Mouse (Mus musculus) kidney, adult 2 months (tissue): ENCODE results near the gene Rars. TPM values are rescaled to one million over a fixed set of nuclear protein-coding genes. Genes with fewer than 3 reads are reported as not detected.

Experiments used
- DNase-seq: peaks from one replicate; pipeline ENCODE4 v3.0.0; 2021
- H3K27ac ChIP-seq: fragments of 200-500 bp; 2 replicates; pipeline ENCODE4 v1.5.1; 2012; ENCODE audit warnings: low read depth, low read length, control low read depth, inconsistent platforms; ENCODE audit not compliant: insufficient read depth
- H3K27me3 ChIP-seq: fragments of 200-500 bp; replicated peaks from 2 replicates; pipeline ENCODE4 v1.6.1; 2012; ENCODE audit warnings: mild to moderate bottlenecking, moderate library complexity, low read length, inconsistent platforms; ENCODE audit not compliant: control insufficient read depth, insufficient read depth
- H3K36me3 ChIP-seq: fragments of 200-500 bp; 2 replicates; pipeline ENCODE4 v1.6.1; 2012; ENCODE audit warnings: mild to moderate bottlenecking, moderate library complexity, low read length, inconsistent platforms; ENCODE audit not compliant: control insufficient read depth, insufficient read depth
- H3K4me1 ChIP-seq: fragments of 200-500 bp; 2 replicates; pipeline ENCODE4 v1.6.1; 2011; ENCODE audit warnings: low read length; ENCODE audit not compliant: control insufficient read depth, insufficient read depth
- H3K4me3 ChIP-seq: fragments of 200-500 bp; 2 replicates; pipeline ENCODE4 v1.5.1; 2011; ENCODE audit warnings: mild to moderate bottlenecking, low read depth, low read length, control low read depth; ENCODE audit not compliant: insufficient read depth
- CTCF ChIP-seq: fragments of 200-500 bp; conservative IDR thresholded peaks from 2 replicates; pipeline ENCODE4 v1.5.1; 2011; ENCODE audit warnings: low read depth, mild to moderate bottlenecking, control low read depth, low read length, moderate library complexity, mixed read lengths; ENCODE audit not compliant: insufficient read depth, insufficient read length
- POLR2A ChIP-seq: fragments of 200-500 bp; IDR thresholded peaks from one replicate; pipeline ENCODE4 v1.6.1; 2011; ENCODE audit warnings: low read depth, low read length, control low read depth
- WGBS: fragments of 180-500 bp; shearing (Covaris S2); methylation state at CpG from one replicate; pipeline ENCODE4 v1.1.7; 2018; 5-methylcytosine and 5-hydroxymethylcytosine counted together
- polyA plus RNA-seq: library from polyadenylated mRNA; depleted of rRNA; stranded (reverse); fragments of >200 nt; gene quantifications from 2 replicates; pipeline ENCODE4 v1.2.3, GENCODE M21; 2012

Gene Rars
- polyA plus RNA-seq, 1 experiment, result 19.3 TPM

- no peak for DNase-seq
- TF ChIP-seq CTCF (no peak), POLR2A (no peak)
- Histone ChIP-seq H3K27ac (no peak overlapping the region), H3K4me1 (no peaks in the 10 kb centered on the region), H3K4me3 (no peak overlapping the region), H3K36me3 (no peaks in the 10 kb centered on the region; the same call in 1 of the 2 replicates), H3K27me3 (no peaks in the 10 kb centered on the region)
- WGBS, result 41% methylated on average over 9 of the region's 9 CpGs
These were observed 30.8 kb upstream of the Rars start for GRCm38 (mm10) chr11:35864981-35865604.

- WGBS, result 89% methylated on average over 5 of the region's 5 CpGs
- H3K4me1 ChIP-seq, result no peaks in the 10 kb centered on the region
- H3K36me3 ChIP-seq, result peaks cover 1% of the 10 kb centered on the region; the same call in 1 of the 2 replicates
- no peak overlapping the region for H3K27ac ChIP-seq
- H3K27me3 ChIP-seq, result no peaks in the 10 kb centered on the region
- no peak for DNase-seq
- TF ChIP-seq CTCF (no peak), POLR2A (no peak)
- H3K4me3 ChIP-seq, result no peak overlapping the region
These were observed 29.3 kb upstream of the Rars start for GRCm38 (mm10) chr11:35863653-35864052.

- Histone ChIP-seq H3K4me1 (no peaks in the 10 kb centered on the region), H3K27ac (no peak overlapping the region), H3K4me3 (no peak overlapping the region), H3K27me3 (no peaks in the 10 kb centered on the region), H3K36me3 (0 out of 2 replicates have a peak, but pooled peaks cover 1% of the 10 kb centered on the region)
- no peak for TF ChIP-seq POLR2A
- TF ChIP-seq CTCF, result no peak
- WGBS, result 77% methylated on average over 12 of the region's 12 CpGs
- no peak for DNase-seq
These were observed 23.2 kb upstream of the Rars start for GRCm38 (mm10) chr11:35857395-35858067.

- Histone ChIP-seq H3K36me3 (peaks cover 3% of the 10 kb centered on the region; the same call in 1 of the 2 replicates), H3K27me3 (no peaks in the 10 kb centered on the region), H3K4me3 (no peak overlapping the region), H3K4me1 (no peaks in the 10 kb centered on the region), H3K27ac (no peak overlapping the region)
- no peak for DNase-seq
- WGBS, result 62% methylated on average over 11 of the region's 11 CpGs
- TF ChIP-seq POLR2A (no peak), CTCF (no peak)
These were observed 22.2 kb upstream of the Rars start for GRCm38 (mm10) chr11:35856359-35857040.

GRCm38 (mm10) chr11:35855567-35855966 is 21.3 kb upstream of the Rars start:
- 88% methylated on average over 7 of the region's 9 CpGs for WGBS
- DNase-seq, result no peak
- no peak overlapping the region for H3K4me3 ChIP-seq
- no peaks in the 10 kb centered on the region for H3K4me1 ChIP-seq
- H3K27ac ChIP-seq, result no peak overlapping the region
- H3K27me3 ChIP-seq, result no peaks in the 10 kb centered on the region
- no peak for TF ChIP-seq CTCF
- TF ChIP-seq POLR2A, result no peak
- peaks cover 3% of the 10 kb centered on the region; the same call in 1 of the 2 replicates for H3K36me3 ChIP-seq

GRCm38 (mm10) chr11:35854941-35855340 is 20.6 kb upstream of the Rars start:
- peaks cover 5% of the 10 kb centered on the region; the same call in 1 of the 2 replicates for H3K36me3 ChIP-seq
- TF ChIP-seq CTCF (no peak), POLR2A (no peak)
- H3K4me1 ChIP-seq, result no peaks in the 10 kb centered on the region
- no peaks in the 10 kb centered on the region for H3K27me3 ChIP-seq
- no peak overlapping the region for H3K27ac ChIP-seq
- no peak overlapping the region for H3K4me3 ChIP-seq
- WGBS, result 87% methylated on average over 5 of the region's 5 CpGs
- no peak for DNase-seq

GRCm38 (mm10) chr11:35853651-35854050 is 19.3 kb upstream of the Rars start:
- Histone ChIP-seq H3K36me3 (peaks cover 3% of the 10 kb centered on the region; the same call in 1 of the 2 replicates), H3K27ac (no peak overlapping the region), H3K4me3 (no peak overlapping the region), H3K27me3 (no peaks in the 10 kb centered on the region), H3K4me1 (no peaks in the 10 kb centered on the region)
- DNase-seq, result no peak
- TF ChIP-seq CTCF, result no peak
- no peak for TF ChIP-seq POLR2A
- WGBS, result 95% methylated on average over 4 of the region's 4 CpGs
